Mouse (Mus musculus) colon, adult 2 months (tissue): ENCODE results near the gene 1500015O10Rik. TPM values are rescaled to one million over a fixed set of nuclear protein-coding genes. Genes with fewer than 3 reads are reported as not detected.

Experiments used
- polyA plus RNA-seq: library from polyadenylated mRNA; depleted of rRNA; stranded (reverse); fragments of >200 nt; gene quantifications from 2 replicates; pipeline ENCODE4 v1.2.3, GENCODE M21; 2012; rRNA removed

1500015O10Rik gene
- 0.22 and 0.61 TPM in 2 replicates for polyA plus RNA-seq

DNA sequence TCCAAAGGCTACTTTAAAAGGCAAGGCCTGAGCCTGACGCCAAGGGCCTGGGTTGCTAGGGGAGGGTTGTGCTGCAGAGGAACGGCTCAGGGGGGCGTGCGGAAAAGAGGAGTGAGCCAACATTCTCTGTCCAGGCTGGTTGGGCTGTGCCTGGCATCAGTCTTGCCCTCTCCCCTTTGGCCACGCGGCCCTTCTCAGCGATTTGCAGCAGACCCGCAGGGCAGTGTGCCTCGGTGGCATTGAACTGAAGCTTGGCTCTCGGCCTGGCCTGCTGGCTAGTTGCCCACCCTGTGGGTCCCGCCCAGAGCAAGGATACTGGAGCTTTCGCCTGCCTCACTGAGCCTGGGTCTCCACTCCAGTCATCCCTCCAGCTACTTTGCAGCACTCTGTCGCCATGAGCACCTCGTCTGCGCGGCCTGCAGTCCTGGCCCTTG lies at the start of gene 1500015O10Rik:
TSS of gene 1500015O10Rik (plus strand) at position 112 of the 434 bp plus-strand sequence.

Other genes starting within 250 kb of the 1500015O10Rik start
- 11.4 and 12.0 TPM in 2 replicates for gene Uxs1, start 97.2 kb downstream of the 1500015O10Rik start, polyA plus RNA-seq
- gene Tpp2, start 203.0 kb downstream of the 1500015O10Rik start, polyA plus RNA-seq, result 3.0 and 4.3 TPM in 2 replicates